Mouse (Mus musculus) lung, embryonic 15.5 days (tissue): ENCODE measurements around the gene Ttc34. TPM values are rescaled to one million over a fixed set of nuclear protein-coding genes. Genes with fewer than 3 reads are reported as not detected.

Experiments used
- ATAC-seq: fragments of 200-750 bp; cut with Nextera tagmentation; 2 replicates; pipeline ENCODE4 v1.8.0; 2017; ENCODE audit warnings: moderate number of reproducible peaks, borderline replicate concordance; ENCODE audit not compliant: low FRiP score, low TSS enrichment; ENCODE audit errors: extremely low read depth
- H3K27ac ChIP-seq: fragments of 300-500 bp; sonication (generic); 2 replicates; pipeline ENCODE4 v1.5.1; 2015; ENCODE audit warnings: moderate library complexity, mild to moderate bottlenecking, inconsistent platforms
- H3K27me3 ChIP-seq: fragments of 300-500 bp; sonication (generic); 2 replicates; pipeline ENCODE4 v1.6.1; 2015; ENCODE audit warnings: inconsistent platforms
- H3K36me3 ChIP-seq: fragments of 300-500 bp; sonication (generic); 2 replicates; pipeline ENCODE4 v1.6.1; 2015; ENCODE audit warnings: inconsistent platforms
- H3K4me1 ChIP-seq: fragments of 300-500 bp; sonication (generic); 2 replicates; pipeline ENCODE4 v1.6.1; 2015; ENCODE audit warnings: inconsistent platforms
- H3K4me2 ChIP-seq: fragments of 300-500 bp; sonication (generic); 2 replicates; pipeline ENCODE4 v1.6.1; 2015; ENCODE audit warnings: inconsistent platforms, mild to moderate bottlenecking, moderate library complexity
- H3K4me3 ChIP-seq: fragments of 300-500 bp; sonication (generic); 2 replicates; pipeline ENCODE4 v1.5.1; 2015; ENCODE audit warnings: mild to moderate bottlenecking, inconsistent platforms
- H3K9ac ChIP-seq: fragments of 300-500 bp; sonication (generic); 2 replicates; pipeline ENCODE4 v1.6.1; 2015; ENCODE audit warnings: inconsistent platforms
- H3K9me3 ChIP-seq: fragments of 300-500 bp; sonication (generic); 2 replicates; pipeline ENCODE4 v1.6.1; 2016; ENCODE audit warnings: inconsistent platforms
- WGBS: fragments of 180-500 bp; shearing (Covaris S2); methylation state at CpG from one replicate; pipeline ENCODE4 v1.1.7; 2015; 5-methylcytosine and 5-hydroxymethylcytosine counted together
- polyA plus RNA-seq: library from polyadenylated mRNA; unstranded; fragments of >200 nt; fragmentation: Nextera tagmentation; extraction: Ambion mirVana; gene quantifications from 2 replicates; pipeline ENCODE4 v1.2.1, GENCODE M21; 2015

The Ttc34 gene
- polyA plus RNA-seq, 1 experiment from 2014 or later, result 0.19 TPM

DNA sequence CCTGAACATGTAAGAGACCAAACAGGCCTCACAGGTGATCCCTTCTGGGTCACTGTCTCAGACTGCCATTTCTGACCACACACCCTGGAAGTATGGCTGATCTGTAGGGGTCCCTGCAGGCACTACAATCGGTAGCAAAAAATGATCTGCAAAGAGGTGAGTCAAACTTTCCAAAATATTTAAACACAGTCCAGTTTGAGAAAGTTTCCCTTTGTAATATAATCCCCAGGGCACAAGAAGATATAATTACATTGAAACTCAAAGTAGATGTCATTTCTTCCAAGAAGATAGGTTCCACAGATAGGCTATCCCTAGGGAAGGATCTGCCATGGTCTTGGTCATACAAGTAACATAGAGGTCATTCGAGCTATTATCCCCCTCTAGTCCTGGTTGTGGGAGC is 65.1 kb downstream of the Ttc34 start:
- Histone ChIP-seq H3K4me1 (peaks cover 21% of the 10 kb centered on the region), H3K27me3 (no peaks in the 10 kb centered on the region), H3K9ac (no peak overlapping the region), H3K36me3 (no peaks in the 10 kb centered on the region), H3K4me2 (no peak overlapping the region), H3K27ac (no peak overlapping the region), H3K9me3 (no peaks in the 10 kb centered on the region), H3K4me3 (no peak overlapping the region)
- 80% methylated on average over 2 of the region's 2 CpGs for WGBS
- no peak for ATAC-seq

GRCm38 (mm10) chr4:154904185-154905071 is 67.2 kb downstream of the Ttc34 start:
- peak overlapping the region; percentile 83 for H3K4me2 ChIP-seq
- H3K27me3 ChIP-seq, result no peaks in the 10 kb centered on the region
- 3% methylated on average over 16 of the region's 16 CpGs for WGBS
- H3K36me3 ChIP-seq, result no peaks in the 10 kb centered on the region
- peak overlapping the region; percentile 61 for H3K27ac ChIP-seq
- peaks cover 11% of the 10 kb centered on the region for H3K4me1 ChIP-seq
- peak; percentile 92; the same call in 1 of the 2 replicates for ATAC-seq
- H3K9ac ChIP-seq, result peak overlapping the region; percentile 53
- peak overlapping the region; percentile 49 for H3K4me3 ChIP-seq
- no peaks in the 10 kb centered on the region for H3K9me3 ChIP-seq

DNA sequence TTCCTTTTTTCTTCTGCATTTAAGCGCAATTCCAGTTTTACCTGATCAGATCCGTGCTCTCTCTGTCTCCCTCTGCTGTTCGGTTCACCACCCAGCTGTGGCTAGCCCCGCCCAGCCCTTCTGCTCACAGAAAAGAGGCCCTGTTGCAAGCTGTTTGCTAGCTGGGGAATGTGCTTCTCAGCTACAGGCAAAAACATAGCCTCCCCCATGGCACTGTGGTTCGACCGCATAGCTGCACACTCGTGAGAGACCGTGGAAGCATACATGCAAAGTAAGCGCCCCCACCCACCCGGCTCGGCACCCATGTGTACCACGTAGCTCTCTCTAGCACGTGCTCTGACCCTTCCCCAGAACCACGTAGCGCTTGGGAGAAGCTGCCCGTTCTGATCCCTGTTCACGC is 70.6 kb downstream of the Ttc34 start:
- Histone ChIP-seq H3K4me2 (peak overlapping the region; percentile 47), H3K9me3 (no peaks in the 10 kb centered on the region), H3K4me1 (peaks cover 21% of the 10 kb centered on the region), H3K36me3 (no peaks in the 10 kb centered on the region), H3K27ac (0 out of 2 replicates have a peak overlapping the region, but pooled peaks have one; percentile 2), H3K27me3 (no peaks in the 10 kb centered on the region), H3K4me3 (no peak overlapping the region), H3K9ac (peak overlapping the region; percentile 13; the same call in 1 of the 2 replicates)
- peak; percentile 55; the same call in 1 of the 2 replicates for ATAC-seq
- 28% methylated on average over 17 of the region's 17 CpGs for WGBS

DNA sequence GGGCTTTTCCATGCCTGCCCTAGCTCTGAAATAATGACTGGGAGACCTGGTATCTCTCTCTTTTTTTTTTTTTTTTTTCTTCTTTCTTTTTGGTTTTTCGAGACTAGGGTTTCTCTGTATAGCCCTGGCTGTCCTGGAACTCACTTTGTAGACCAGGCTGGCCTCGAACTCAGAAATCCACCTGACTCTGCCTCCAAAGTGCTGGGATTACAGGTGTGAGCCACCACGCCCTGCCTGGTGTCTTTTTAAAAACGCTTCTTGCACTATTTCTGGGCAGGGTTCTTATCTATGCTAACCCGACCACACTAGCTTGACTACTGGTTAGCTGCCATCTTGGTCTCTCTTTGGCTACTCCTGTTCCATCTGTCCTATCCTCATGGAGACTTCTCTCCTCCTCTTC is 71.2 kb downstream of the Ttc34 start:
- ATAC-seq, result no peak
- WGBS, result 80% methylated on average over 5 of the region's 5 CpGs
- Histone ChIP-seq H3K9ac (no peak overlapping the region), H3K9me3 (no peaks in the 10 kb centered on the region), H3K27ac (no peak overlapping the region), H3K4me1 (peaks cover 21% of the 10 kb centered on the region), H3K36me3 (no peaks in the 10 kb centered on the region), H3K27me3 (no peaks in the 10 kb centered on the region), H3K4me3 (no peak overlapping the region), H3K4me2 (no peak overlapping the region)

DNA sequence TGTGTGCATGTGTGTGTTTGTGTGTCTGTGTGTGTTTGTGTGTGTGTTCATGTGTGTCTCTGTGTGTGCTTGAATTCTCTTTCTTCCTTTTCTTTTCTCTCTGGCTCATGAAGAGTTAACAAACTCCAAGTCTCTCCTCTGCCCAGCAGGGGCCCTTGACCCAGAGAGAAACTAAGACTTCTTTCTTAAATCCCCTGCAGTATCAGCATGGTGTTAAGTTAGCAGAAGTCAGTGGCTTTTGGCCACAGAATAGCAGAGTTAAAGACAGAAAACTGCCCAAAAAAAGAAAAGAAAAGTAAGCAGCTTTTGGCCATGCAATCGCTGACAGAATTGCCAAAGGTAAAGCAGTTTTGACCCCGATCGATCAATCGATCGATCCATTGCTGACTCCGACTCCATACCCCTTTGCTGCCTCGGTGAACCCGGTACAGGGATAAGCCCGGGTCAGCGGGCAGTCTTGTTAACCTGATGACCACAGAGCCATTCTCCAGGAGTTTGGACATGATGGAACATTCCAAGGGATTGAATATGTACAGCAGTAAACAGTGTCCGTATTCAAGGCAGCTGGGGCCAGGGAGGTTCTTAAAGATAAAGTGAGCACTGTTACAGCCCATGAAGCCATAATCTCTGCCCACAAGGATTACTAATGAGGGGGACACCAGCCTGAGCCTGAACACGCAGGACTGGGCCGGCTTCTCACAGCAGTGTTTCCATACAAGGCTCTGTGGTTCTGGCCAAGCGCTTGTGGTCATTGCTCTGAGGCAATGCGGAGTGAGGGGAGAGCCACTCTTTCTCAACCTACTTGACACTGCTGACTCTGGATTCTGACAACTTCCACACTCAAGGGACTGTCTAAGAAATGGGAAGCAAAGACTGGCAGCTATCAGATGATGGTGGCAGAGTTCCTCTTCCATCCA is 73.6 kb downstream of the Ttc34 start:
- WGBS, result 24% methylated on average over 15 of the region's 15 CpGs
- Histone ChIP-seq H3K4me3 (no peak overlapping the region), H3K4me1 (peaks cover 16% of the 10 kb centered on the region), H3K9me3 (no peaks in the 10 kb centered on the region), H3K27me3 (no peaks in the 10 kb centered on the region), H3K9ac (0 out of 2 replicates have a peak overlapping the region, but pooled peaks have one; percentile 6), H3K27ac (no peak overlapping the region), H3K36me3 (no peaks in the 10 kb centered on the region), H3K4me2 (no peak overlapping the region)
- peak; percentile 41; the same call in 1 of the 2 replicates for ATAC-seq

DNA sequence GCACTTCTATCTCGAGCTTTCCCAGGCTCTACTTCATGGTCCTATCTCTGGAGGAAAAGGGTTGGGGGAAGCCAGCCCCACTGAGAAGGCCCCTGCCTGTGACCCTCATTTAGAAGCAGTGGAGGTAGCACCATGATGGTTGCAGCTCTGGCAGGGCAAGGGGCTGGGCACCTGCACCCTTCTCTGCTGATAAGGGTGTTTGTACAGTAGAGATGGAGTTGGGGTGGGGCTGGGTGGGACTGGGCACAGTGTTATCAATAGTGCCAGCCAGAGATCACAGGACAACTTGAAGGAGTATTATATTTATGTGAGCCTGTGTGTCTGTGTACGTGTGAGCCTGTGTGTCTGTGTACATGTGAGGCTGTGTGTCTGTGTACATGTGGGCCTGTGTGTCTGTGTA is 74.4 kb downstream of the Ttc34 start:
- peak; percentile 23; the same call in 1 of the 2 replicates for ATAC-seq
- H3K4me2 ChIP-seq, result no peak overlapping the region
- H3K4me3 ChIP-seq, result no peak overlapping the region
- no peak overlapping the region for H3K27ac ChIP-seq
- H3K4me1 ChIP-seq, result peaks cover 16% of the 10 kb centered on the region
- no peak overlapping the region for H3K9ac ChIP-seq
- H3K9me3 ChIP-seq, result no peaks in the 10 kb centered on the region
- H3K36me3 ChIP-seq, result no peaks in the 10 kb centered on the region
- H3K27me3 ChIP-seq, result no peaks in the 10 kb centered on the region
- WGBS, result 70% methylated on average over 2 of the region's 2 CpGs

DNA sequence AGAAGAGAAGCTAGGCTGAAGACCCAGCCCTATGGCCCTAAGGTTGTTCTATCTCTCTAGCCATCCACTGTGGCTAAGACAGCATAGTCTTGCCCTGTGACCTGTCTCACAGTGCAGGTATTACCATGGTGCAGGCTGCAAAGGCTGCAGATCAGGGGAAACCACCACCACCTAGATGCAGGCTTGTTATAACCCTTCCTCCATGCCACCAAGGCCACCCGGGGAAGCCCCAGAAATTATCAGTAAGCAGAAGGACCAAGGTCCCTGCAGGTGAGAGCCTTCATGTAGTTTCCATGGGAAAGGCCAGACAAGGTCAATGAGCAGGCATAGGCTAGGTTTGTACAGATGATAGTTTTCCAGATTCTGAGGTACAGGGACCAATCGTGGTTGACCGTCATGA is 76.6 kb downstream of the Ttc34 start:
- H3K4me2 ChIP-seq, result no peak overlapping the region
- ATAC-seq, result no peak
- 92% methylated on average over 3 of the region's 3 CpGs for WGBS
- H3K9ac ChIP-seq, result no peak overlapping the region
- peaks cover 11% of the 10 kb centered on the region for H3K4me1 ChIP-seq
- H3K4me3 ChIP-seq, result no peak overlapping the region
- no peaks in the 10 kb centered on the region for H3K36me3 ChIP-seq
- H3K27ac ChIP-seq, result no peak overlapping the region
- no peaks in the 10 kb centered on the region for H3K27me3 ChIP-seq
- H3K9me3 ChIP-seq, result no peaks in the 10 kb centered on the region

- no peak for ATAC-seq
- Histone ChIP-seq H3K4me3 (no peak overlapping the region), H3K4me1 (peaks cover 11% of the 10 kb centered on the region), H3K4me2 (no peak overlapping the region), H3K9me3 (no peaks in the 10 kb centered on the region), H3K27ac (no peak overlapping the region), H3K36me3 (no peaks in the 10 kb centered on the region), H3K9ac (no peak overlapping the region), H3K27me3 (no peaks in the 10 kb centered on the region)
- WGBS, result 93% methylated on average over 4 of the region's 4 CpGs
Measured at GRCm38 (mm10) chr4:154914252-154914651, 77.0 kb downstream of the Ttc34 start.

DNA sequence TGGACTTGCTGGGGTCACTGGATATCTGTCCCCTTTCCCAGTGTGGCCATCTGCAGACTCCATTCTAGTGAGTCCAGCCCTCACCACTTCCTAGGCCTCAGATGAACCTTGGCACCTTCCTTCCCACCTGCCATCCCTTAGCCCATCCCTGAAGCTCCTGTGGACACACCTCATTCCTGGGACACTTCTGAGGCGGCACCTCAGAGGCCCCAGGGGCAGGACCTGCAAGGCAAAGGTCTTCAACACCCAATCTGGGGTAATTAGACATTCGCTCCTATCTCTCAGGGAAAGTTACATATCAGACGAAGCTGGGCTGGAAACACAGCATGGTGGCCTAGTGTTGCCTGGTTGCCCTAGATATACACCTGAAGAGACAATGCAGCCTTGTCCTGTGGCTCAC is 77.4 kb downstream of the Ttc34 start:
- WGBS, result 60% methylated on average over 3 of the region's 3 CpGs
- no peak overlapping the region for H3K9ac ChIP-seq
- H3K27ac ChIP-seq, result no peak overlapping the region
- H3K36me3 ChIP-seq, result no peaks in the 10 kb centered on the region
- no peak overlapping the region for H3K4me3 ChIP-seq
- ATAC-seq, result no peak
- no peak overlapping the region for H3K4me2 ChIP-seq
- no peaks in the 10 kb centered on the region for H3K9me3 ChIP-seq
- H3K27me3 ChIP-seq, result no peaks in the 10 kb centered on the region
- H3K4me1 ChIP-seq, result peaks cover 11% of the 10 kb centered on the region

DNA sequence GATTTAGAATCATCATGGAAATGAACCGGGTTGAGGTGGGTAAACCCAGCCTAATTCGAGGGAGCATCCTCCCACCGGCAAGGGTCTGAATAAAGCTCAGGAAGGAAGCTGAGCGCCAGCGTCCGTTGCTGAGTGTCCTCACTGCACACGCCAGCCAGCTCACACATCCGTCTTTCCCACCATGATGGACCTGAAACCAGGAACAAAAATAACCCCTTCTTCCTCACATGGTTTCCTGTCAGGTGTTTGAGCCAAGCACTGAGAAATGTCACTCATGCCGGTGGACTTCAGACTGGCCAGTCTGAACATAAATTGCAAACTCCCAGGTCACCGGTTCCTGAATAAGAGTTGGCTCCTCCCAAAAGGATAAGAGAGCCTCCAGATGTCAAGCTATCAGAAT is 78.0 kb downstream of the Ttc34 start:
- H3K36me3 ChIP-seq, result no peaks in the 10 kb centered on the region
- WGBS, result 73% methylated on average over 10 of the region's 10 CpGs
- H3K9ac ChIP-seq, result no peak overlapping the region
- peaks cover 11% of the 10 kb centered on the region for H3K4me1 ChIP-seq
- H3K4me3 ChIP-seq, result no peak overlapping the region
- no peak overlapping the region for H3K4me2 ChIP-seq
- H3K27ac ChIP-seq, result no peak overlapping the region
- H3K27me3 ChIP-seq, result no peaks in the 10 kb centered on the region
- no peaks in the 10 kb centered on the region for H3K9me3 ChIP-seq
- no peak for ATAC-seq

DNA sequence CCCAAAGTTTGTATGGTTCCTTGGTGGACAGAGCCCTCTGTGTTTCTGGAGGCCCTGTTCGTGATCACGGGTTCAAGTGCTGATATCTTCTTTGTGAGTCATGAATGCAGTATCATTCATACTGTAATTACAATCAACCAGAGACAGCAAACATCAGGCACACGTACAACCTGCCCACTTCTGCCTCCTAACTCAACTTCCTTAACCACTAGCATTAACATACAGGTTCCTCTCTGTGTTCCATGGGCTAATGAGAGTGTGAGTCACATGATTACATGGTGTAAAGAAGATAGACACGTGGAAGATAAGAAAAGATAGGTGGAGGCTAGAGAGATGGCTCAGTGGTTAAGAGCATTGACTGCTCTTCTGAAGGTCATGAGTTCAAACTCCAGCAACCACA is 79.4 kb downstream of the Ttc34 start:
- no peak for ATAC-seq
- WGBS, result 81% methylated on average over 4 of the region's 4 CpGs
- Histone ChIP-seq H3K4me1 (peaks cover under 1% of the 10 kb centered on the region), H3K4me3 (no peak overlapping the region), H3K4me2 (no peak overlapping the region), H3K27me3 (no peaks in the 10 kb centered on the region), H3K9ac (no peak overlapping the region), H3K9me3 (no peaks in the 10 kb centered on the region), H3K36me3 (no peaks in the 10 kb centered on the region), H3K27ac (no peak overlapping the region)
